Mouse (Mus musculus): ENCODE data around the gene Zfp36l2. TPM values are rescaled to one million over a fixed set of nuclear protein-coding genes. Genes with fewer than 3 reads are reported as not detected.

Gene Zfp36l2
- polyA plus RNA-seq, 1 experiment from 2014 or later: 68.0 TPM

GRCm38 (mm10) chr17:84179026-84179972 lies 8.4 kb downstream of the Zfp36l2 start:
- no peaks in the 10 kb centered on the region for H3K27me3 ChIP-seq
- ATAC-seq (no peak), DNase-seq (ENCODE audit: low read depth, low spot score) (no peak)
- TF ChIP-seq CTCF (IDR thresholded peaks at IDR 0.05): no peak
- in situ Hi-C loops (cut with MboI; ENCODE audit: low pct_unique_long_range_greater_than_20kb): no loop called here
- ChIA-PET CTCF (interaction anchor here (0.9 to 1.2 kb wide), 2 partner anchors 26 to 66 kb away, joined by 3 read pairs; no protein-coding TSS in a partner anchor), POLR2A (interaction anchor here (0.6 kb wide), 1 partner anchor 28 kb away, joined by 3 read pairs; no protein-coding TSS in a partner anchor)

- POLR2A ChIA-PET: no interaction called here
- TF ChIP-seq CTCF (IDR thresholded peaks at IDR 0.05): no peak
- ATAC-seq: no peak
- in situ Hi-C loops (cut with MboI; ENCODE audit: low pct_unique_long_range_greater_than_20kb): no loop called here
- no peaks in the 10 kb centered on the region for H3K27me3 ChIP-seq
- CTCF ChIA-PET: no interaction called here
- DNase-seq (ENCODE audit: low read depth, low spot score): no peak
Observed at GRCm38 (mm10) chr17:84177481-84177880, 10.3 kb downstream of the Zfp36l2 start.

- TF ChIP-seq CTCF (IDR thresholded peaks at IDR 0.05): no peak
- no peak for ATAC-seq
- in situ Hi-C loops (cut with MboI; ENCODE audit: low pct_unique_long_range_greater_than_20kb): no loop called here
- POLR2A ChIA-PET: no interaction called here
- CTCF ChIA-PET: no interaction called here
- DNase-seq (ENCODE audit: low read depth, low spot score): no peak
- no peaks in the 10 kb centered on the region for H3K27me3 ChIP-seq
Observed at GRCm38 (mm10) chr17:84176446-84176845, 11.3 kb downstream of the Zfp36l2 start.

- DNase-seq (ENCODE audit: low read depth, low spot score) (no peak), ATAC-seq (no peak)
- no peak for TF ChIP-seq CTCF (IDR thresholded peaks at IDR 0.05)
- ChIA-PET POLR2A (no interaction called here), CTCF (interaction anchor here (1.3 kb wide), 1 partner anchor 17 kb away, joined by 3 read pairs; no protein-coding TSS in a partner anchor)
- in situ Hi-C loops (cut with MboI; ENCODE audit: low pct_unique_long_range_greater_than_20kb): no loop called here
- H3K27me3 ChIP-seq: no peaks in the 10 kb centered on the region
Observed at GRCm38 (mm10) chr17:84175196-84175595, 12.6 kb downstream of the Zfp36l2 start.

- no peak for ATAC-seq
- ChIA-PET POLR2A (interaction anchor here (0.7 kb wide), 1 partner anchor 435 kb away, joined by 3 read pairs; no protein-coding TSS in a partner anchor), CTCF (interaction anchor here (1.0 kb wide), 1 partner anchor 18 kb away, joined by 3 read pairs; no protein-coding TSS in a partner anchor)
- no peaks in the 10 kb centered on the region for H3K27me3 ChIP-seq
- TF ChIP-seq CTCF (IDR thresholded peaks at IDR 0.05): no peak
- DNase-seq (ENCODE audit: low read depth, low spot score): no peak
- in situ Hi-C loops (cut with MboI; ENCODE audit: low pct_unique_long_range_greater_than_20kb): no loop called here
Observed at GRCm38 (mm10) chr17:84167377-84167776, 20.4 kb downstream of the Zfp36l2 start.

- CTCF ChIA-PET: no interaction called here
- ATAC-seq (no peak), DNase-seq (ENCODE audit: low read depth, low spot score) (no peak)
- in situ Hi-C loops (cut with MboI; ENCODE audit: low pct_unique_long_range_greater_than_20kb): no loop called here
- no peaks in the 10 kb centered on the region for H3K27me3 ChIP-seq
- no peak for TF ChIP-seq CTCF (IDR thresholded peaks at IDR 0.05)
- POLR2A ChIA-PET: no interaction called here
Observed at GRCm38 (mm10) chr17:84166135-84166860, 21.4 kb downstream of the Zfp36l2 start.

GRCm38 (mm10) chr17:84165735-84166134 lies 22.0 kb downstream of the Zfp36l2 start:
- no peak for ATAC-seq
- in situ Hi-C loops (cut with MboI; ENCODE audit: low pct_unique_long_range_greater_than_20kb): no loop called here
- TF ChIP-seq CTCF (IDR thresholded peaks at IDR 0.05): no peak
- ChIA-PET CTCF (no interaction called here), POLR2A (no interaction called here)
- H3K27me3 ChIP-seq: no peaks in the 10 kb centered on the region
- DNase-seq (ENCODE audit: low read depth, low spot score): no peak

- H3K27me3 ChIP-seq: no peaks in the 10 kb centered on the region
- in situ Hi-C loops (cut with MboI; ENCODE audit: low pct_unique_long_range_greater_than_20kb): no loop called here
- DNase-seq (ENCODE audit: low read depth, low spot score) (no peak), ATAC-seq (no peak)
- CTCF ChIA-PET: no interaction called here
- no peak for TF ChIP-seq CTCF (IDR thresholded peaks at IDR 0.05)
- POLR2A ChIA-PET: no interaction called here
Observed at GRCm38 (mm10) chr17:84164146-84164545, 23.6 kb downstream of the Zfp36l2 start.

GRCm38 (mm10) chr17:84163066-84163785 lies 24.5 kb downstream of the Zfp36l2 start:
- TF ChIP-seq CTCF (IDR thresholded peaks at IDR 0.05): no peak
- ATAC-seq (no peak), DNase-seq (ENCODE audit: low read depth, low spot score) (no peak)
- in situ Hi-C loops (cut with MboI; ENCODE audit: low pct_unique_long_range_greater_than_20kb): no loop called here
- no peaks in the 10 kb centered on the region for H3K27me3 ChIP-seq
- CTCF ChIA-PET: interaction anchor here (1.4 kb wide), 1 partner anchor 12 kb away, joined by 4 read pairs; no protein-coding TSS in a partner anchor
- POLR2A ChIA-PET: interaction anchor here (0.5 to 0.9 kb wide), 2 partner anchors 23 to 53 kb away, joined by 3 read pairs; no protein-coding TSS in a partner anchor

GRCm38 (mm10) chr17:84162211-84162760 lies 25.5 kb downstream of the Zfp36l2 start:
- POLR2A ChIA-PET: no interaction called here
- in situ Hi-C loops (cut with MboI; ENCODE audit: low pct_unique_long_range_greater_than_20kb): no loop called here
- H3K27me3 ChIP-seq: no peaks in the 10 kb centered on the region
- no peak for ATAC-seq
- no peak for TF ChIP-seq CTCF (IDR thresholded peaks at IDR 0.05)
- CTCF ChIA-PET: interaction anchor here (1.4 kb wide), 1 partner anchor 11 kb away, joined by 4 read pairs; no protein-coding TSS in a partner anchor
- no peak for DNase-seq (ENCODE audit: low read depth, low spot score)
